Mouse (Mus musculus): Measurements from ENCODE around the gene Ropn1. TPM values are rescaled to one million over a fixed set of nuclear protein-coding genes. Genes with fewer than 3 reads are reported as not detected.
A peak's percentile ranks its signal among the peaks of the same experiment; 100 is the strongest.
"Not testable (repeated sequence)": the region's sequence is repeated elsewhere in the genome, so short reads cannot be mapped to it uniquely, and the experiment has no call there.

Gene Ropn1
- total RNA-seq (2022), result not detected

DNA sequence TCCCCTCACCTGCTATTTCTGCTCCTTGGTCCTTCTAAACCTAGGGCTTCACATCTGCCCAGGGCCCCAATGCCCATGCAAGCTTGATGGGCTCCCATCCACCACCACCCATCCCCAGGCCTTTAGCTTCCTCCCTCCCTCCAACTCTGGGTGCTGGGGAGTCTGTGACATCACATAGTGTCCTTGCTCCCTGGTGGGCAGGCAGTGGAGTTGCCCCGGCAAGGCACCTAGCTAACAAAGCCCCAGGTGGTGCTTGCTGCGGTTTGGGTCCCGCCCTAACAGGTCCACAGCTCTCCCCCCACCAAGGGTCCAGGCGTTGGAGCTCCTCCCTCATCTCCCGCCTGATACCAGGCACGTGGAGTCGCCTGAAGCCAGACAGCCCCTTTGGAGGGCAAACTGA lies at the start of gene Ropn1:
Gene Ropn1, plus strand, starts transcription at position 301 of the 400 bp plus-strand sequence.
- no peak for DNase-seq (ENCODE audit: low spot score)

DNA sequence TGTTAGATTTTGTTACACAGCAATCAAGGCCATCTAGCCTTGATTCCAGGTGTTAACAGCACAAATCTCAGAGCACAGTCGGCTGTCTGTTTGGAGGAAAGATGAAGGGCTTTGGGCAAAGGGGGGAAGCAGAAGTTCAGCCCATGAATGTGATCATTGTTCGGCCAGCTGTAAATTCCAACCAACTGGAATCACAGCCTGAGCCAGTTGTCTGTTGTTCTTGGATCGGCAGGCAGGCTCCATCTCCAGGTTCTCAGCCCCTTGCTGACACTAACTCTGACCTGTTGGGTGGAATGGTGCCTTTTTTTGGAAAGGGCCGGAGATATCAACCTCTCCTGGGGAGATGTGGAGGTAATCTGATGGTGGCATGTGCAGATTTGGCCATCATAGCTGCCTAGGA lies 47.8 kb upstream of the Ropn1 start:
- DNase-seq (ENCODE audit: low spot score), result no peak

DNA sequence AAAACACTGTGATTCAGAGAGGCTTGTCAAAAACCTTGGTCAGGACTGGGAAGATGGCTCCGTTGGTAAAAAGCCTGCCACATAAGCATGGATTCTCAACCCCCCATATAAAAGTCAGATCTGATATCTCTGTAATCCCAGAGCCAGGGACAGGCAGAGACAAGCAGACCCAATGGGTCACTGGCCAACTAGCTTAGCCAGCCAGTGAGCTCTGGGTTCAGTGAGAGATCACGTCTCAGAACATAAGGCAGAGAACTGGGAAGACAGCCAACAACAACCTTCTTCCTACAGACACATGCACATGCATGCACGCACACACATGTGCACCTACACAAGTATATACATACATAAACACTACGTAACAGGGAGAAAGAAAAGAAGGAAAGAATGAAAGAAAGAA lies 46.6 kb upstream of the Ropn1 start:
- no peak for DNase-seq (ENCODE audit: low spot score)

DNA sequence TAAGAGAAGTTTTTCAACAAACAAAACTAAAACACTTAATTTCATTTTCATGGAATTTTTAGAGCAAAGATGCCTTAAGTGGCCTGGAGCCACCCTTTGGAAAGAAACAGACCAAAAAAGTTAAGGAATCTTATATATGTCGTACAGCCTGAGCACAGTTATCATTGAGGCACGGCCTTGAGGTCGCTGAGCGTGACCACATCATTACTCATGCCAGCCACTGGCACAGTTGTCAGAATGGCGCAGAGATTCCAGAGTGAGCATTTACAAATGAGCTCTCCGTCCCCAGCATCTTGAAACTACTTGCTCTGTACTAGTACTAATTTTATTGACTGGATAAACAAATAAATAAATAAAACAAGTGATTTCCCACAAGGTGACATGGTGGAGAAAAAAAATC lies 45.9 kb upstream of the Ropn1 start:
- no peak for DNase-seq (ENCODE audit: low spot score)

DNA sequence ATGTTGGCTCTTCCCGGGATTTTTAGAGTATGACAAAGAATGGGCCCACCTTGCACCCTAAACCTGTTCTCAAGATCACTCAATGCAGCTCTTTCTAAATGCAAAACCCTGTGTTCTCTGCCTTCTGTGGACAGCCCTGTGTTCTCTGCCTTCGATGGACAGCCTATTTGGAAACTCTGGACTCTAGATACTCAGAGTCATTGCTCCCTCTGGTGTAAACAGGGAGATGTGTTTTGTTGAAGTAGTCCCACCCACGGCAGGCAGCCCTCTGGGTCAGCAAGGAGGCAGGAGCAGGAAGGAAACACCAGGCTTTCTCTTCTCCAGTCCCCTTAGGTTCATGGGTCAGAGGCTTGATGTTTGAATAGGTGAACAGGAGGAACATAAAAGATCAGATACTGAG lies 44.0 kb upstream of the Ropn1 start:
- peak; percentile 49 for DNase-seq (ENCODE audit: low spot score)

DNA sequence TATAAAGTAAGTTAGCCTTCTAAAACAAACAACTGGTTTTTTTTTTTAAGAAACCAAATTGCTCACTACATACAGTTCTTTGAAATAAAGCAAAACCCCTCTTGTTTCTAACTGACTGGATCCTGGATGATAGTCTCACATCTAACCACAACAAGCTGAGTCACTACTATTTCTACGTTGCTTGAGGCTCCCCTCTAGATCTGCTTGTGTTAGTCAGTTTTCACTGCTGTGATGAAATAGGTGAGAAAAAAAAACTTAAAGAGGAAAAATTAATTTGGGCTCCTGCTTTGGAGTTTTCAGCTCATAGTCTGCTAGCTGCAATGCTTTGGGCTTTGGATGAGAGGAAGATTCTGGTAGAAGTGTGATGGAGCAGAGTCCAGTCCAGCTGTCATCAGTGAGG lies 39.6 kb upstream of the Ropn1 start:
- no peak for DNase-seq (ENCODE audit: low spot score)

DNA sequence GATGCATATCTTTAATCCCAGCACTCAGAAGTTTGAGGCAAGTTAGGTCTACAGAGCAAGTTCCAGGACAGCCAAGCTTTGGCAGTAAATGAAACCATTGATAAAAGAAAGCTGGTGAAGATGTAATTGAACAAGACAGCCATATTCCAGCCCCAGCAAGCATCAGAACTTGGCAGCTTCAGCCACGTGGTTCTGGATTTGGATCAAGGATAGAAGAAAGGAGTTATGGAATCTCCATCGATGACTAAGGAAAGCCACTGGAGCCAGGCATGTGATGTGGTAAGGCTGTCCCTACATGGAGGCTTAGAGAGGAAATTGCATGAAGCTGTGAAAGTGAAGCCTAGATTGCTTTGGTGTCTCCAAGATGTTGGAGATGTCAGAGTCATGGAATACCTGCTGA lies 35.7 kb upstream of the Ropn1 start:
- DNase-seq (ENCODE audit: low spot score), result no peak

DNA sequence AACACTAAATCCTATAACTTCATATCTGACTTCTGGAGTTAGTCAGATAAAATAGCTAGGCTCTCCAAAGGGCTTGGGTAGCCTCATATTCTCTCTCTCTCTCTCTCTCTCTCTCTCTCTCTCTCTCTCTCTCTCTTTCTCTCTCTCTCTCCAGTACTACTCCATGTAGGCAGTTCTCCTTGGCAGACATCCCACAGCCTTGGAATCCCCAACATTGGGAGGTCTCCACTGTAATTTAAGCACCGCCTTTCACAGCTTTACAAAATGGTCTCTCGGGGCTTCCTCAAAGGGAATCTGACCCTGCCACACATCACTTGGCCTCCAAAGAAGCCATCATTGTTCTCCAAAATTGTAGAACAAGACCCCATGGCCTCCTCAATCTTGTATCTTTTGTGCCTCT lies 22.1 kb upstream of the Ropn1 start:
- no peak for DNase-seq (ENCODE audit: low spot score)

DNA sequence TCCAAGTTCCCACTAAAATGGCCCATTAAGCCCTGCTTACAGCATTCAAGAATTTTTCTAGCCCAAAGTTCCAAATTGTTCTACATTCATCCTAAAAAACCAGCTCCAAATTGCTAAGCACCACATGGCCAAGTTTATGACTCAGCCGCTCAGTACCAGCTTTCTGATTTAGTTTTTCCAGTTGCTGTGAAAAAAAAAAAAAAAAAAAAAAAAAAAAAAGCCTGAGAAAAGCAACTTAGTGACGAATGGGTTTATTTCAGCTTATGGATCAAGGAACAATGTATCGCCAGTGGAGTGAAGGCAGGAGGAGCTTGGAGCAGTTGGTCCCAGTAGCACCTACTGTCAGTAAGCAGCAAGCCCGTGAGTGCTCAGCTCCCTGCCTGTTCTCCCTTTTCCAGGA lies 21.3 kb upstream of the Ropn1 start:
- DNase-seq (ENCODE audit: low spot score), result no peak

DNA sequence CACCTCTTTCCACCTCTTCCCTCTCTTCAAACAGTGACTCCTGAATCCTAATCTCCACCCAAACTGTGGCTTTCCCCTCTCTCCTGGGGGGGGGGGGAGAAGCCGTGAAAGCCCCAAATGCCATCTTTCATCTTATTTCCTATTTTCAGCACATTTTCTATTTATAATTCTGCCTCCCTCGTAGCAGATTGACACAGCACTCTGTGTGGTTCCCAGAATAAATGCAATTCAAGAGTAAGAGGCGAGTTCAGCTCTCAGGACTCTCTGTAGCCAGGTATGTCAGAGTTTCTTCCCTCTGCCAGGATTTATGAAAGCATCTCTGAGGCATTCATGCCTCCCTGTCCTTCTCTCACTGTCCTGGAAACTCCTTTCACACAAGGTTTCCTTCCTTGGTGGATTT lies 14.2 kb upstream of the Ropn1 start:
- DNase-seq (ENCODE audit: low spot score), result no peak

DNA sequence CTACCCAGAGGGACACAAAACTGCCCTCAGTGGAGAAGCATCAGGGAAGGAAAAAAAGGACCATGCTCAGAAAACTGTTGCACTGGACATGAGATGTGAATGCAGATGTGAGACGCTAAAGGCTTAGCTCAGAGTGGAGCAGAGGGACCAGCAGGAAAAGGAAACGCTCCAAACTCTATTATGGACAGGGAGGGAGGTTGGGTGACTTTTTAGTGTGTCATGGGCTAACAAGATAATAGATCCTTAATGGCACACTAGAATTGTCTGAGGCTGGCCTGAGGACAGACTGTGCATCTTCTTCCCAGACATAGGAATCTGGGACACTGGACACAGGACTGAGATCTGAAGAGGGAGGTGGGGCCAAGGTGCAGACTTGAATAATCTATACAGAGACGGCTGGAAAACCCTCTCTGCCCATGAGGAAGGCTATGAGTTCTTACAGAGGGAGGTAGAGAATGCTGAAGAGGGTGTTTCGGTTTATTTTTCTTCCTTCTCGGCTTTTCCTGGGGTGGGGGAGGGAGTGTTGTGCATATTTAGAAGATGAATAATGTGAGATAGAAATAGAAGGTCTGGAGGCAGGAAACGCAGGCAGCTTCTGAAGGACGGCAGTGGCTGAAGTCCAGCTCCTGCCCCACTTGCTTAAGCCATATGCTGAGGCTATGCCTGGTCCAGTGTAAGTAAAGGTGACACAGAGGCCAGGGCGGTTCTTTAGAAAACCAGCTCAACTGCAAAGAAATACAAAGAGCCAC lies 6.0 kb upstream of the Ropn1 start:
- no peak for DNase-seq (ENCODE audit: low spot score)

DNA sequence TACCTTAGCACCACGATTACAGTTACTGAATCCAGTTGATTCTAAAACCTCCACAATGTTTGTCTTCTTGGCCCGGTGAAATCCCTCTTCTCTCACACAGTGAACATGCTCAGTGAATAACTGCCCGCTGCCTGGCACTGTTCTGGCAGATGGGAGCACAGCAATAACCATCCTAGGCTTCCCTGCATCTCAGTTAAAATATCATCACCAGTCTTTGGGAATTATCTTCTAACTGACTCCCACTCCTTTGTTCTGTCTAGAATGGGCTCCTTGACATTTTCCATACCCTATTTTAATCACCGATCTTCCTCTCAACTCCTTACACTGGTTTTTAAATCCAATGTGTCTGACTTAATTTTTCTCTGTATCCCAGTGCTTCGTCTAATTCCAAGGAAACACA lies 3.3 kb downstream of the Ropn1 start:
- no peak for DNase-seq (ENCODE audit: low spot score)

DNA sequence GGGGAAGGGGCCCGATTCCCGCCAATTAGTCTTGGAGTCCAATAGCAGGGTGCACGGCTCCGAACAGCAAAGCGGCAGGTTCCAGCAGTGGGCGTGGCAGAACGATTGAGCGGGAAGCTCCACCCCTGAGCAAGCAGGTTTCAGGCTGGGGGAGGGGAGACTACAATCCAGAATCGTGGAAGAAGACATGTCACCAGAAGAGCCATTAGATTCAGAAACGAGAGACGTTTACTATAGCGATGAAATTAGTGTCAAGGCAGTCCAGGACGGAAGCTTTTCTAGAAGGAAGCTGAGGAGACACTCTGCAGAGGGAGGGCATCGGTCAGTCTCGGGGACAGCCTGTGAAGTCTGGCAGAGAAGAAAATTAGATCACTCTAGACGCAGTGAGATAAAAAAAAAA lies 7.8 kb downstream of the Ropn1 start:
- DNase-seq (ENCODE audit: low spot score), result not testable (repeated sequence)

DNA sequence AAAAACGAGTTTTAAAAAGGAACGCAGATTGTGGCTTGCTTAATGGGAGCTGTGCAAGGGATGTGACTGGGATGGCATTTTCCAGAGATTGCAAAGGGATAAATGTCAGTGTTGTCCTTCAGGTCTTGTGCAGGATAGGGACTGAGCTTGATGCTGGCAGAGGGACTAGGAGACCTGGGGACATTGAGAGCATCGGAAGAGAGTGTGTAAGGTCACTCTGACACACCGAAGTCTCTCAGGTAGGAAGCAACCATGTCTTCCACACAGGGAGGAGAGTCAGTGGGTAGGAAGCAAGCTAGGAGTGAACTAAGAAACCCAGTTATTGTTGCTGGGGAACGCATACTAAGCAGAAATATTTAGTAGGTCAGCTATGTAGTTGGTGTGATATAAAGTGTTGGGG lies 8.3 kb downstream of the Ropn1 start:
- DNase-seq (ENCODE audit: low spot score), result no peak

DNA sequence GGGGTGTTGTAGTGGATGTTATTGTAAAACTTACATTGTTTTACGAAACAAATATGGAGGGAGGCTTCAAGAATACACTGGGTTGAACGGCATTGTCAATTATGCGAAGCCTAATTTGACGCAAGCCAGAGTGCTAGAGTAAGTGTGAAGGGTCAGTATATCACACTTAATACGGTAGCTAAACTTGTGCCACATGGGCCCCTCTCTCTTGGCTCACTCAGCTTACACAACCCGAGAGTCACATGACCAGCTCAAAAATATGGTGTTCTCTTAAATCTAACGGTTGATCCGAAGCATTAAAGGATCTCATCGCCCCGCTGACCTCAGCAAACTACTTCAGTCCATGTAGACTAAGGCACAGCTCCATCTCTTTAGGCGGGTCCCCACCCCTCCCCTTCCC lies 8.7 kb downstream of the Ropn1 start:
- DNase-seq (ENCODE audit: low spot score), result no peak

DNA sequence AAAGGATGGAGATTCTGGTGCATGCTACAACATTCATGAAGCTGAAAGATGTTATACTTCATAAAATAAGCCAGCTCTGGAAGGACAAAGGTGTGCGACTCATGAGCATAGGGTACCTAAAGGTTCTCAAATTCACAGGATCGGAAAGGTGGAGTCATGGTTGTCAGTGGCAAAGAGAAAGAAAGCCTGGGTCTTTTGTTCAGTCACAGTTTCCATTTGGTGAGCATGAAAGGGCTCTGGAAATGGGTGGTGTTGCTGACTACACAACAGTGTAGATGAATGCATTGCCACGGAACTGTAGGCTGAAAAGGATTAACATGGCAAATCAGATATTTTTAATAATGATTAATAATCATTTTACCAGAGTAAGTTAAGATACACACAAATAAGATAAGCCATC lies 14.8 kb downstream of the Ropn1 start:
- DNase-seq (ENCODE audit: low spot score), result no peak

DNA sequence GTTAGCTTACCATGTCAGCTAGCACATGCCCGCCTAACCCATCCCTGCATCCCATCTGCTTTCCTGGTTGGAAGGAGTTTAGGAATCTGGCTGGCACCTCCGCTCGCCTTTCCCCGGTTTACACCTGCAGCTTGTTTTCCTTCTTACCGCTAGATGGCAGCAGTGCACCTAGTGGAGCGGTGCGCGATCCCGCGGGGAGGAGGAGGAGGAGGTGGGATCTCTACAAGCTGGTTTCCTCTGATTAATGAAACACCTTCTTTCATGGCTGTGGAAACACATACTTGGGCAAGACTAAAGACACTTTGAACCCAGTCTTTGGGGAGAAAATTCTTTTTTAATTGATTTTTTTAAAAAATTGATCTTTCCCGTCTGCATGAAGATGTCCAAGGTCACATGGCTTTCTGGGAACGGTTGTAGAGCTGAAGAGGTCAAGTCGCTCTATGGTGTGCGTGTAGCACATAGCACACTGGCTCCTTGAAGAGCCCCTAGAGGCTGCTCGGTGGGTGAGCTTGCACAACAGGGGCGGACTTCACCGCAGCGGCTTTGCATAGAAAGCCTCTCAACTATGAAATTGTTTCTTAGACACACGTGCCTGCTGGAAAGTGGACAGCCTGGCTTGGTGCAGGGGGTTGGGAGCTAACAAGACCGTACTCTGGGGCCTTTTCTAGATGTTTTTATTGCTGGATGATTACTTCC lies 17.5 kb downstream of the Ropn1 start:
- peak; percentile 63 for DNase-seq (ENCODE audit: low spot score)

DNA sequence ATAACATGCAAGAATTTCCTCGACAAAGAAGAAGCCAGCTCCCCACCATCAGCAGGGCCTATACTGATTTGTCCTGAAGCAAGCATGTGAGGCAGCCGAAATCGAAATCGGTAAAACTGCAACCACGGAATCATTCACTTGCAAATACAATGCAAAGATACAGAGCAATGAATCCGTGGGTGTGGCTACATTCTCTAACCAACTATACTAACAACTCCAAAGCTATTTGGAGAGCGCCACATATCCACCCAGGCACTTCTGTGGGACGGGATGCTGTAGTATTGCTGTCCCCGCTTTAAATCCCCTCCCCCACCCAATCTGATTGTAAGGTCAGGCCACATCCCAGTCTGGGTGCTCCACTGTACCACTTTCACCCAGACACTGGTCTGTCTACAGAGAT lies 18.6 kb downstream of the Ropn1 start:
- no peak for DNase-seq (ENCODE audit: low spot score)

DNA sequence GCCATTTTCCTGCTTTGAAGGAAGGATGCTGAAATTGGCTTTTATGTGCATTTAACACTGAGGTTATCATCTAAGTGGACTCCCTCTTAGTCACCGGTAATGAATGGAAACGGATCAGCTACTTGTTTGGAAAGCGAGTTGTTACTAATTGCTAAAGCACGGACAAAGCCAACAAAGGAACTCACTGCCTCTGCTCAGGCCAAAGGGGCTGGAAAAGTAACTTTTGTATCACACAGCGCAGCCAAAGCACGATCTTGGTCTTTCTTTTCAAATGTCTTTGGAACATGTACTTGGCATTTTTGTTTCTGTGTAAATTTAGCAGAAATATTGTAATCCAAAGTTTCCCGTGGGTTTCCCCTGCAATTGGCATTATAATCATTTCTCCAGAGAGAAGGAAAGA lies 22.2 kb downstream of the Ropn1 start:
- DNase-seq (ENCODE audit: low spot score), result no peak

DNA sequence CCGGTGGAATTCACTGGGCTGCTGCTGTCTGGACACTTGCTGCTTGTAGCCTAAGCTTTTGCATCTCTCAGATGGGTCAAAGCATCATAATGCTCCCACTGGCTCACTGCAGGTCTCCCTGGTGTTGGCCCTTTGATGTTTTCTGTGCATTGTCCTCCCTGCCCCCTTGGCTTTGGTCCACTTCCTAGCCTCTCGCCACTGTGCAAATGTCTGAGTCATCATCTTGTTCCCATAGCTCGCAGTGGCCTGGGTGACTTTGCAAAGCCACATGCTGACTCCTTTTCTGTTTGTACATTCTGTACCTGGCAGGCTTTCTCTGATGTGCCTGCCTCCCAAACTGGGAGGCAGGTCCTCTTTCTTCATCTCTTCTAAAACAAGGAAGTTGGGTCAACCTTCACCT lies 23.1 kb downstream of the Ropn1 start:
- DNase-seq (ENCODE audit: low spot score), result no peak

DNA sequence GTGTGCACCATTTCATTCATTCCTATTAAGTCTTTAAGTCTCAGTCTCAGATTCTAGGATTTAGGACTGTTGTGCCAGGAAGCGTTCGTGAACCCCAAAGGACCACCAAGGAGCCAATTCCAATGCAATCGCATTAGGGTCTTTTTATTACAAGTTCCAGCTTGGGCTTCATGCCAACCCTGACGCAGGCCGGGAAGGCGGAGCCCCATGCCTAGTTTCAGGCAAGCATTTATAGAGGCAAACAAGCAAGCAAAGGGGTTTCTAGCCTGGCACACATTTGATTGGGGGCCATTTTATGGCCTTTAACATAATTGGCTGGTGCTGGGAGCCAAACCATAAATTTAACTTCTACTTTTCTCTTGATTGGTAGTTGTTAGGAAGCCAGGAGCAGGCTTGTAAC lies 24.6 kb downstream of the Ropn1 start:
- DNase-seq (ENCODE audit: low spot score), result no peak

DNA sequence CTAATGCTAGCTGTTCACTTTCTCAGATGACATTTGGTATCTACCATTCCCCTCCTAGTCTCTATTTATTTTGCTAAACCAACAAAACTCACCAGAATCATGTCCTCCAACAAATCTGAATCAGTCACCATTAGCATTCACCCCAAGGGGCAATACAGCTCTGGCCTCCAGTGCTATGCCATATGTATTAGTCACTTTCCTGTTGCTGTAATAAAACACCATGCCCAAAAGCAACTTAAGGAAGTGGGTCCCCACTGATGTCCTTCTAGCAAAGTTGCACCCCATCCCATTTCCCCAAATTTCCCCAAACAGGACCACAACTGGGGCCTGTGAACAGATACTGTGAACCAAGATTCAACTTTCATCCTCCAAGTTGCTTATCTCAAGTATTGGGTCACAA lies 32.1 kb downstream of the Ropn1 start:
- DNase-seq (ENCODE audit: low spot score), result no peak

DNA sequence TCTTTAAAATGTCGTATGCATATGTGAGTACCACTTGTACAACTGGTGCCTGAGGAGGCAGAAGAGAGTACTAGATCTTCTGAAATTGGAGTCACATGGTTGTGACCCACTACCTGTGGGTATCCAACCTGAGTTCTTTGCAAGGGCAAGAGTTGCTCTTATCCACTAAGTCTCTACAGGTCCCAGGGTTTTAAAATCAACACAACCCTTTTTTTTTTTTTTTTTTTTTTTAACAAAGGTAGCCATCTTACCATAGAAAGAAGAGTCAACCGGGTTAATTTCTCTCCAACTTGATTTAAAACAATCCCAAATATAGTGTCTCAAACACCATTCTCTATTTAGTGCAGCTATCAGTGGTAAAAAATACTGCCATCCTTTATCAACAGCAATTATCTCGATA lies 40.2 kb downstream of the Ropn1 start:
- DNase-seq (ENCODE audit: low spot score), result no peak

Data from heart, adult 8-10 months (tissue).